Mouse (Mus musculus): Measurements from ENCODE around the gene Trib3.
"Not testable (repeated sequence)": the region's sequence is repeated elsewhere in the genome, so short reads cannot be mapped to it uniquely, and the experiment has no call there.

Gene Trib3

GRCm38 (mm10) chr2:152313926-152314325, 29.9 kb downstream of the Trib3 start:
- DNase-seq (ENCODE audit: extremely low spot score, low spot score): no peak

GRCm38 (mm10) chr2:152312996-152313395, 30.8 kb downstream of the Trib3 start:
- DNase-seq (ENCODE audit: extremely low spot score, low spot score): no peak

DNA sequence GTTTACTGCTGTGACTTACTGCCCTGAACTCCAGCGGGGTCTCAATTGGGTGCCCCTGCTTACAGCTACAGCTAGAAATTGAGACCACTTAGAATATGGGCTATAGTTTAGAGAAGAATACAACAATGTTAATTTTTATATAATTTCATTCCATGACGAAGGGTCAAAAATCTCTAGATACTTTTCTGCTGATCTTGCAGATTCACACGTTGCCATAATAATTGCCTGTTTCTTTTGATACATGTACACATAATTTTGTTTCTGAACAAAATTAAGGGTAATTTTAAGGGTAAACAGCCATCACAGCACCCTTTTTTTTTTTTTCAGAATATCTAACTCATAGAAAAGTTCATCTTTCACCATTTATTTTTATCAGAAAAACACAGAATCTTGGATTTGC, 36.6 kb downstream of the Trib3 start:
- no peak for DNase-seq (ENCODE audit: extremely low spot score, low spot score)

GRCm38 (mm10) chr2:152305480-152305879, 38.4 kb downstream of the Trib3 start:
- DNase-seq (ENCODE audit: extremely low spot score, low spot score): no peak

DNA sequence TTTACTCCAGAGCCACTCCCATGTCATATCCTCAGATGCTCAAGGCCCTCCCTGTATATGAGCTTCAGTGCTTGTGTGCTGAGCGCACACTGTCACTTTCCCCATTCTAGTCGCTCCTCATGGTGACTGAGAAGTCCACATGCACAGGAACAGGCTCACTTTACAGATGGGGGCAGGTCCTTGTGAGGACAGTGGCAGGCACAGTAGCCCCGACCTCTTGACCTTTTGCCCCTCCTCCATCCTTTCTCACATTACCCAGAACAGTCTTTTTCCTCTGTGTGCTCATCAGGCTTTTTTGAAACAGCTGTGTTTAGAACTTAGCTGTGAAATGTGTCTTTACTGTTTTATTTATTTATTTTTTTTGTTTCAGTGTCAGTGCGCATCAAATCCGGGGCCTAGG, 40.1 kb downstream of the Trib3 start:
- no peak for DNase-seq (ENCODE audit: extremely low spot score, low spot score)

DNA sequence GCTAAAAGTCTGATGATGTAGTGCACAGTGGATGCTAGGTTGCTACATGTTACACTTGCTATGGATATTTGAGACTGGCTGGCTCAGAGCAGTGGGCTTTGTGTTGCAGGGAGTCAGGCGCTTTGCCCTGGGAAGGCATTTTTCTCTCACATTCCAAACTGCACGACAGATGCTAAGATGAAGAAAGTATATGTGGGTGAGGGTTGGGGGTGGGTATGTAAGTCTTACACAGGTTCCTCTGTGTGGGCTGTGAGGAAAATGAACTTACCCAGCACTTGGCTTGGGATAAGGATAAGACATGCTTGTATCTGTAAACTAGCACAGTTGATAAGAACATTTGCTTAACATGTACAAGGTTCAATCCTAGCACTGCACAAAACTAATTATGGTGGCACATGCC, 41.0 kb downstream of the Trib3 start:
- DNase-seq (ENCODE audit: extremely low spot score, low spot score): no peak

DNA sequence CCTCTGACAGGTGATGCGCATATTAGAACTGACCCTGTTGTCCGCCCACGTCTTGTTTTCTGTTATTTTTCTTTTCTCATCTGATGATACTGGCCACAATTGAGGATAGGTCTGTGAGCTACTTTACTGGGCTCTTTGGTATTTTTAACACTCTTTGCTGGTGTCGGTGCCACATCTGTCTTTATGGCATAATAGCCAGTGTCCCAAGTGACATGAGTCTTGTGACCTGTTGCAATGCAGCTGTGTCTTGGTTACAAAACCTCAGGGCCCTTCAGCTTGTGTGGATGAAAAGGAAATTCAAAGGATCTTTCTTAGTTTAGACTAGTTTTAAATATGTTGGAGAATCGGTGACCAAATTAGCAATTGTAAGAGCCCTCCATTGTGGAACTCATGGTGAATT, 49.3 kb downstream of the Trib3 start:
- no peak for DNase-seq (ENCODE audit: extremely low spot score, low spot score)

DNA sequence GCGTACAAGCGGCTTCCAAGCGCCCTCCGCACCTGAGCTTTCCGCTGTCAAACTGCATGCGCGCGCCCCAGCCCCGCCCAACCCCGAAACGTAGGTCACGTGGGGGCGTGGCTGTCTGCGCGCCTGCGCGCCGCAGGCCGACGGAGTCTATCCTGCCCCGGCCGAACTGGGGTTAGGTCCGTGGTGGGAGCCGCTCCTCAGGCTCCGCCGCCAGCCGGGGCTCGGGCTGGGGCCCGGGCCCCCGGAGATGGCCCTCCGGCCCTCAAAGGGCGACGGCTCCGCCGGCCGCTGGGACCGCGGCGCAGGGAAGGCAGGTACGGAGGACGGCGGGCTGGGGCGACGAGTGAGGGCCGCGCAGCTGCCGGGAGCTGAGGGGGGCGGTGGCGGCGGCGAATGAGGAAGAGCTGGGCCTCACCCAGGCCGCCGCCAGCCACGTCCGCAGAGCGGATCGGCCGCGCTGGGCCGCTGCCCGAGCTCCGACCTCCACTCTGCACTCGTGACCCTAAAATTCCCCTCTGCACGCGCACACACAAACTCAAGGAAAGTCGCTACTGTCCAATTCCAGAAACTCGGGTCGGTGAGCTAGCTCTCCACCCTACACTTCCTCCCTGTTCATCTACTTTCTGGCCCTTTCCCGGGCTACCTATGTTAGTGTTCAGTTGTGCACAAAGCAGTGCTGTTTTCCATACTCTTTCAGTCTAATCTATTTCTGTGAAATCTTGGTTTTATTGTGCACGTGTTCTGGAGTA, 49.9 kb downstream of the Trib3 start, which contains the start of gene Tbc1d20:
Tbc1d20 (plus strand) TSS at position 102 of the 749 bp plus-strand sequence.
- peak; percentile 93 for DNase-seq (ENCODE audit: extremely low spot score, low spot score)

DNA sequence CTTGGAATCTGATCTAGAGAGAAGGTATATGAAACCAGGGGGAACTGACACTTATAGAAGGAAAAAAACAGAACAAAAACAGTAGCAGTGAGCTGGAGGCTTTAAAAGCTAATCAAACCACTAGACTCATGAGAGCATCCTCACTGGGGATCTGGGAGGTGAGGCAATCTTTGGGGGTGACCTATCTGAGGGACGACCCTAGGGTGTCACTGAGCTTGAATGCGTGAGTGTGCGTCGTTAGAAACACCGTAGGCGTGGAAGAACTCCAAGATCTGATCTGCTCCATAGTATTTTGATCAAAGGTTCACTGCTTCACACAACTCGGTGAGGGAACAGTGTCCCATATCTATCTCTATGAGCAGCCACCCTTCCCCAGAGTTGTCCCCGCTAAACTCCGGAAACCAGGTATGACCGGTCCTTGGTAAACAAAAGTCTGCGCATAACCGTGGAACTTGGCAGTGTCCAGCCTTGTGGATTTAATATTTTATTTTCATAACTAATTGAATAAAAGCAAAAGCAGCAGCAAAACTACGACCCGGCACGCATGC, 50.6 kb downstream of the Trib3 start:
- no peak for DNase-seq (ENCODE audit: extremely low spot score, low spot score)

- no peak for DNase-seq (ENCODE audit: extremely low spot score, low spot score)
These were observed 51.4 kb downstream of the Trib3 start for GRCm38 (mm10) chr2:152292475-152292874.

DNA sequence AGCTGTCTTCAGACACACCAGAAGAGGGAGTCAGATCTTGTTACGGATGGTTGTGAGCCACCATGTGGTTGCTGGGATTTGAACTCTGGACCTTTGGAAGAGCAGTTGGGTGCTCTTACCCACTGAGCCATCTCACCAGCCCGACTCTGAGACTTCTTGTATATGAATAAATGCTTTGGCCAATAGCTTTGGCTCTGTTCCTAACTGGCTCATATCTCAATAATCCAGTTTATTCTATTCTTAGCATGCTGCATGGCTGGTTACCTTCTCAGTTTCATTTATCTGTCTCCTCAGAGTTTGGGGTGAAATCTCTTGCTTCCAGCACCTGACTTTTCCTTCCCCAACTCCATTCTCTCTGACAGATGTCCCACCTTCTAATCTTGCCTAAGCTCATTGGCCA, 54.2 kb downstream of the Trib3 start:
- DNase-seq (ENCODE audit: extremely low spot score, low spot score): not testable (repeated sequence)

GRCm38 (mm10) chr2:152288046-152288445, 55.8 kb downstream of the Trib3 start:
- DNase-seq (ENCODE audit: extremely low spot score, low spot score): no peak

- DNase-seq (ENCODE audit: extremely low spot score, low spot score): no peak
These were observed 56.3 kb downstream of the Trib3 start for GRCm38 (mm10) chr2:152287560-152287959.

Measured in neural tube, embryonic 10.5 days (tissue).